Mouse (Mus musculus) midbrain, postnatal 0 days (tissue): ENCODE data around the gene Cryba4. TPM values are rescaled to one million over a fixed set of nuclear protein-coding genes. Genes with fewer than 3 reads are reported as not detected.

Experiments used
- ATAC-seq: fragments of 200-750 bp; cut with Nextera tagmentation; 2 replicates; pipeline ENCODE4 v1.8.0; 2017; ENCODE audit warnings: moderate number of reproducible peaks, mild to moderate bottlenecking, moderate TSS enrichment, moderate library complexity; ENCODE audit not compliant: low FRiP score
- DNase-seq: peaks from one replicate; pipeline ENCODE4 v3.0.0-alpha.2; 2015; ENCODE audit warnings: low spot score
- H3K27ac ChIP-seq: fragments of 300-500 bp; sonication (generic); 2 replicates; pipeline ENCODE4 v1.5.1; 2014; ENCODE audit warnings: low read depth, mild to moderate bottlenecking, low read length, mixed read lengths
- H3K27me3 ChIP-seq: fragments of 300-500 bp; sonication (generic); 2 replicates; pipeline ENCODE4 v1.6.1; 2014; ENCODE audit warnings: low read length, control low read depth, mixed read lengths; ENCODE audit not compliant: insufficient read depth
- H3K36me3 ChIP-seq: fragments of 300-500 bp; sonication (generic); 2 replicates; pipeline ENCODE4 v1.6.1; 2014; ENCODE audit warnings: low read length, control low read depth, mixed read lengths; ENCODE audit not compliant: insufficient read depth
- H3K4me1 ChIP-seq: fragments of 300-500 bp; sonication (generic); 2 replicates; pipeline ENCODE4 v1.6.1; 2014; ENCODE audit warnings: mild to moderate bottlenecking, control low read depth, antibody characterized with exemption, low read length, mixed read lengths; ENCODE audit not compliant: insufficient read depth
- H3K4me2 ChIP-seq: fragments of 300-500 bp; sonication (generic); 2 replicates; pipeline ENCODE4 v1.6.1; 2014; ENCODE audit warnings: low read depth, mild to moderate bottlenecking, low read length, mixed read lengths; ENCODE audit not compliant: poor library complexity, severe bottlenecking
- H3K4me3 ChIP-seq: fragments of 300-500 bp; sonication (generic); 2 replicates; pipeline ENCODE4 v1.5.1; 2014; ENCODE audit warnings: low read depth, mild to moderate bottlenecking, low read length, moderate library complexity
- H3K9ac ChIP-seq: fragments of 300-500 bp; sonication (generic); replicated peaks from 2 replicates; pipeline ENCODE4 v1.6.1; 2014; ENCODE audit warnings: mild to moderate bottlenecking, low read length, moderate library complexity, mixed read lengths; ENCODE audit not compliant: poor library complexity, severe bottlenecking
- H3K9me3 ChIP-seq: fragments of 300-500 bp; sonication (generic); 2 replicates; pipeline ENCODE4 v1.6.1; 2016; ENCODE audit warnings: low read length, control low read depth
- CTCF ChIP-seq: IDR thresholded peaks from 2 replicates; pipeline ENCODE4 v1.5.1; 2016; ENCODE audit warnings: antibody characterized with exemption, mild to moderate bottlenecking
- WGBS: fragments of 180-500 bp; shearing (Covaris S2); extraction: QIAGEN DNeasy Blood & Tissue Kit; methylation state at CpG from one replicate; pipeline ENCODE4 v1.1.7; 2014; 5-methylcytosine and 5-hydroxymethylcytosine counted together
- polyA plus RNA-seq: library from polyadenylated mRNA; unstranded; fragments of >200 nt; fragmentation: Nextera tagmentation; extraction: Ambion mirVana; gene quantifications from 2 replicates; pipeline ENCODE4 v1.2.1, GENCODE M21; 2015
- total RNA-seq: library from RNA; depleted of rRNA; stranded (reverse); fragments of >200 nt; gene quantifications from 2 replicates; pipeline ENCODE4 v1.2.3, GENCODE M21; 2014

Cryba4 gene
- total and polyA plus RNA-seq, 2 experiments from 2014 or later: 1.6 to 2.9 TPM

DNA sequence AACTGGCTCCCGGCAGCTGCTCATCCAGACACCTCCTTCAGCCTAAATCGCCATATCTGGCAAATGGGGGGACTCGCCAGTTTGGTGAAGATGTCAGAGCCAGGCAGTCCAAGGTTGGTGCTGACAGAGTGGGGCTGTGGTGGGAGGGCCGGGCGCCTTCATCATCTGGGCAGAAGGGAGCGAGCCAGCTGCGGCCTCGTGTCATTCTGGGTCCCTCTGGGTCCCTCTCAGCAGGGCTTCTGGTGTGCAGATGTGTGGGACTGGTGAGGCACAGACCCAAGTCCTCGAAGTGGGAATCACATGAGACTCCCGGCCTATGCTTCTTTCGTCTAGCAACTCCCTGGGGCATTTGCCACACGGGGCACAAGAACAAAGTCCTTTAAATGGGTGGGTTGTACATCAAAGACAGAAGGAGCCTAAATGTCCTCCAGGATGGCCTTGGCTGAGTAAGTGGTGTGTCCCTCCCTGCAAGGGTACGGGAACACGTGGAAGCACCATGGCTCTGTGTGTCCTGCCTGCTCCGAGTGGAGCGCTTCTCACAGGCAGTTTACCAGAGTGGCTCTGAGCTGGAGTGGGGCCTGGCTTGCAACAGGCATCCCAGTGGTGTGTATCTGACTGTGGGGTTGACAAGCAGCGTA lies 40.1 kb upstream of the Cryba4 start:
- no peak for TF ChIP-seq CTCF
- no peak for ATAC-seq
- H3K4me2 ChIP-seq: no peak overlapping the region
- H3K4me1 ChIP-seq: no peaks in the 10 kb centered on the region
- WGBS: 77% methylated on average over 17 of the region's 17 CpGs
- DNase-seq: no peak
- no peaks in the 10 kb centered on the region for H3K27me3 ChIP-seq
- H3K27ac ChIP-seq: no peak overlapping the region
- H3K9me3 ChIP-seq: no peaks in the 10 kb centered on the region
- H3K9ac ChIP-seq: no peak overlapping the region
- no peak overlapping the region for H3K4me3 ChIP-seq
- no peaks in the 10 kb centered on the region for H3K36me3 ChIP-seq

GRCm38 (mm10) chr5:112291866-112292265 lies 39.5 kb upstream of the Cryba4 start:
- Histone ChIP-seq H3K36me3 (no peaks in the 10 kb centered on the region), H3K27me3 (no peaks in the 10 kb centered on the region), H3K4me1 (no peaks in the 10 kb centered on the region), H3K4me3 (no peak overlapping the region), H3K4me2 (no peak overlapping the region), H3K27ac (no peak overlapping the region), H3K9me3 (no peaks in the 10 kb centered on the region), H3K9ac (no peak overlapping the region)
- no peak for TF ChIP-seq CTCF
- no peak for ATAC-seq
- DNase-seq: no peak
- WGBS: 70% methylated on average over 5 of the region's 5 CpGs

- Histone ChIP-seq H3K9ac (no peak overlapping the region), H3K27me3 (no peaks in the 10 kb centered on the region), H3K4me2 (no peak overlapping the region), H3K9me3 (no peaks in the 10 kb centered on the region), H3K4me1 (no peaks in the 10 kb centered on the region), H3K36me3 (no peaks in the 10 kb centered on the region), H3K27ac (no peak overlapping the region), H3K4me3 (no peak overlapping the region)
- TF ChIP-seq CTCF: no peak
- 90% methylated on average over 8 of the region's 8 CpGs for WGBS
- DNase-seq (no peak), ATAC-seq (no peak)
Observed at GRCm38 (mm10) chr5:112290536-112290880, 38.2 kb upstream of the Cryba4 start.

DNA sequence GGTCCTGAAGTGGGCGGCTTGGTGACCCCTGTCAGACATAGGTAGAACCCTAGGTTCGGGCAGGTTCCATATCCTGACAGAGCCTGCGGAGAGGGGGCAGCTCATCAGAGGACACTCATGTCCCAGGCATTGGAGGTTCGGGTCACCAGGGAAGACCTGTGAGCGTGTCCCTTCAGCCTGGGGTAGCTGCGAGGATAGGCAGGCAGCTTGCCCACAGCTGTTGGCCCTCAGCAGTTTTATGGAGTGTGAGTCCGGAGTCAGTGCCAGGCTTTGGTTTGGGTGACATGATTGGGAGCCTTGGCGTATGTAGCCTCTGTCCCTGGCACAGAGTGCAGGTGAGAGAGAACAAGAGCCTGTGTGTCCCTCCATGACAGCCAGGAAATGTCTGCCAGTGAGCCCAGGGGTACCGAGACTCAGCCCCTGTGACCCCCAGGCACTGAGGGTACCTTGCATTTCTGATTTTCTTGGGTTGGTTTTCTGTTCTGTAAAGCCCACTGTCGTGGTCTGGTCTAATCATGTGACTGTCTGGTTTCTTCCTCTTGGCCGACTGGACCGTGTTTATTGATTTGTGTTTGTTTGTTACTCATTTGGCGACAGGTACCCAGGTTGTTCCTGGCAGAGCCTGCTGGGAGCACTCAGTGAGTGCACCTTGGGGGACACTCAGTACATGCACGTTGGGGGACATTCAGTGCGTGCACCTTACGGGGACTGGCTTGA lies 37.7 kb upstream of the Cryba4 start:
- WGBS: 90% methylated on average over 16 of the region's 16 CpGs
- no peak for TF ChIP-seq CTCF
- Histone ChIP-seq H3K27me3 (no peaks in the 10 kb centered on the region), H3K4me3 (no peak overlapping the region), H3K4me2 (no peak overlapping the region), H3K36me3 (no peaks in the 10 kb centered on the region), H3K9ac (no peak overlapping the region), H3K9me3 (no peaks in the 10 kb centered on the region), H3K27ac (no peak overlapping the region), H3K4me1 (no peaks in the 10 kb centered on the region)
- DNase-seq (no peak), ATAC-seq (no peak)

- Histone ChIP-seq H3K27ac (no peak overlapping the region), H3K4me3 (no peak overlapping the region), H3K4me2 (no peak overlapping the region), H3K9me3 (no peaks in the 10 kb centered on the region), H3K36me3 (no peaks in the 10 kb centered on the region), H3K4me1 (no peaks in the 10 kb centered on the region), H3K27me3 (no peaks in the 10 kb centered on the region), H3K9ac (no peak overlapping the region)
- no peak for TF ChIP-seq CTCF
- ATAC-seq (no peak), DNase-seq (peak; percentile 26)
- WGBS: 70% methylated on average over 8 of the region's 8 CpGs
Observed at GRCm38 (mm10) chr5:112289236-112289635, 36.9 kb upstream of the Cryba4 start.
